Mouse (Mus musculus): ENCODE results near the gene Snx3.

DNA sequence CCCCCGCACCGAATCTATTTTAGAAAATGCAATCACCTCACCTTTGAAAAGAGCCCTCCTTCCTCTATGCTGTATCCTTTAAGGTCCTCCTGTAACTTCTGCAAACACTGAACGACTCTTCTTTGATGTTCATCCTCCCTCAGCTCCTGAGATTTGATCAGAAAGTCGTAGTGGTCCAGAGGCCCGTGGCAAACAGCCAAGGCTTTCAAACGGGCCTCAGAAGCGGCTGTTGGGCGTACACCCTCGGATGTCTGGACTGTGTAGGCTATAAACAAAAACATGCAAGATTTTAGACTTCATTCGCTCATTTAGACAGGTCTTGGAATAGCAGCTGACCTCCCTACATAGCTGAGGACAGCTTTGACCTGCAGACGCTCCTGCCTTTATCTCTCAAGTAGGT, 47.6 kb upstream of the Snx3 start:
- no peak for TF ChIP-seq CTCF (IDR thresholded peaks at IDR 0.05; ENCODE audit: low read depth)
- TF ChIP-seq EP300 (optimal IDR thresholded peaks at IDR 0.05), result no peak

Data from stomach, postnatal 0 days (tissue).